Mouse (Mus musculus): ENCODE data around the gene Tmem189. TPM values are rescaled to one million over a fixed set of nuclear protein-coding genes. Genes with fewer than 3 reads are reported as not detected.
A peak's percentile ranks its signal among the peaks of the same experiment; 100 is the strongest.

Tmem189 gene
- polyA plus RNA-seq, 1 experiment from 2014 or later: 35.1 TPM

DNA sequence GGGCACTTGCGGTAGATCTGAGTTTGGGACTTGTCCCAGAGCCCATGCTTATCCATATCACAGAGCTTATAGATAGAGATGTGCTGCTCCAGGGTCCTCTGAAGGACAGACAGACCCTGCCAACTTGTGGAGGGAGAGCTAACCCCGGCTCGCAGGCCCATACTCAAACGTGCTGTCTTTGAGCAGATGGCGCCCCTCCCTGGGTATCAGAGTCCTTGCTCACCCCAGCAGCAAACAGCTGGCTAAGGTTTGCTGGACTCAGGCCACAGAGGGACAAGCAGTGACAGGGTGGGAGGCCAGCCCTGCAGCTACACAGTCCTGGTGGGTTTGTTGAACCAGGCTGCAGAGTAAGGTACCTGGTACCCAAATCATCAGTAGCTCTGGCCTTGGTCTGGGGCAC is 86.6 kb downstream of the Tmem189 start:
- H3K27me3 ChIP-seq (replicated peaks): no peaks in the 10 kb centered on the region
- no peak overlapping the region for H3K4me2 ChIP-seq (replicated peaks)
- H3K4me3 ChIP-seq (replicated peaks): no peak overlapping the region
- H3K9ac ChIP-seq: no peak overlapping the region
- ATAC-seq: no peak
- 0 out of 2 replicates have a peak, but pooled peaks cover 6% of the 10 kb centered on the region for H3K36me3 ChIP-seq
- peaks cover 11% of the 10 kb centered on the region; the same call in 1 of the 2 replicates for H3K4me1 ChIP-seq (replicated peaks)
- H3K27ac ChIP-seq: no peak overlapping the region
- WGBS: 34% methylated on average over 5 of the region's 5 CpGs
- H3K9me3 ChIP-seq: no peaks in the 10 kb centered on the region

DNA sequence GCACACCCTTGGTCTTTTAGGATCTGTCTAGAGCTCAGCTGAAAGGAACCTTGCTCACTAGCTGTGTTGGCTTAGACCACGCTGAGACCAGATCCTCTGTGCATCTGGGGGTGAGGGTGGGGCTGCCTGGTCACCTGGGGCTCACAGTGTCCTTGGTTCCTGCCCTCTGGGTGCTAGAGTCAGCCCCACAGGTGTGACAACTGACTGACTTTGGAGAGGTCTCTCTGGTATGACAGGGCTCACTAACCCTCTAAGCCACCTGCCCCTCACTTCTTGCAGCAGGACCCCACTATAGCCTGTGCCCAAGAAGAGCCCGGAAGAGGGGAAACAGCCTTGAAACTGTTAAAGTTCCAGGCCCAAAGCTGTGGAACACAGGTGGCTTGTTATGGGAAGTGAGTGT is 87.3 kb downstream of the Tmem189 start:
- no peak for ATAC-seq
- Histone ChIP-seq H3K4me1 (replicated peaks) (peaks cover 17% of the 10 kb centered on the region), H3K4me2 (replicated peaks) (no peak overlapping the region), H3K27me3 (replicated peaks) (no peaks in the 10 kb centered on the region), H3K36me3 (0 out of 2 replicates have a peak, but pooled peaks cover 5% of the 10 kb centered on the region), H3K27ac (no peak overlapping the region), H3K4me3 (replicated peaks) (no peak overlapping the region), H3K9me3 (no peaks in the 10 kb centered on the region), H3K9ac (no peak overlapping the region)
- 90% methylated on average over 2 of the region's 2 CpGs for WGBS

DNA sequence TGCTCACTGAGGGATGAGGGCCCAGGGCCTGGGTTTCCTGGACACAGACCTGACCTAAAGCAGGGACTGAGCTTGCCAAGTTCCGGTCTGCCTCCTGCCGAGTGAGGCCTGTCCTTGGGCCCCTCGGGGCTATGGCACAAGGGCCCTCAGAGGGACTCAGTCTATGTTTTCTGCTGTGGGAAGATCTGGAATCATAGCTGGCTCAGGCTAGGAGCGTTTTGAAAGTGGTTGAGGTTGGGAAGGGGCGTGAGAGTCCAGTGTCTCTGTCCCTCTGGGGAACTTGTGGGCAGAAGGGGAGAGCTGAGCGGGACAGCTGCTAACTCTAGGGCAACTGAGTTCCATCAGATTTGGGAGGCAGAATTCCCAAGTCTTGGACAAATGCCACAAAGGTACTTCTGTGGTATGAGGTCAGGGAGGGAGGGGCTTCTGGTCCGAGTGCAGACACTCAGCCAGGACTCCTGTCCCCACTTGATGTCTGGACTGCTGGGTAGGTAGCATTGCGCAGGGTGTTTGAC is 89.1 kb downstream of the Tmem189 start:
- Histone ChIP-seq H3K9ac (no peak overlapping the region; the same call in 1 of the 2 replicates), H3K9me3 (no peaks in the 10 kb centered on the region), H3K27ac (no peak overlapping the region), H3K4me3 (replicated peaks) (no peak overlapping the region), H3K36me3 (no peaks in the 10 kb centered on the region), H3K4me1 (replicated peaks) (peaks cover 34% of the 10 kb centered on the region), H3K27me3 (replicated peaks) (no peaks in the 10 kb centered on the region), H3K4me2 (replicated peaks) (no peak overlapping the region)
- ATAC-seq: no peak
- WGBS: 80% methylated on average over 8 of the region's 8 CpGs

DNA sequence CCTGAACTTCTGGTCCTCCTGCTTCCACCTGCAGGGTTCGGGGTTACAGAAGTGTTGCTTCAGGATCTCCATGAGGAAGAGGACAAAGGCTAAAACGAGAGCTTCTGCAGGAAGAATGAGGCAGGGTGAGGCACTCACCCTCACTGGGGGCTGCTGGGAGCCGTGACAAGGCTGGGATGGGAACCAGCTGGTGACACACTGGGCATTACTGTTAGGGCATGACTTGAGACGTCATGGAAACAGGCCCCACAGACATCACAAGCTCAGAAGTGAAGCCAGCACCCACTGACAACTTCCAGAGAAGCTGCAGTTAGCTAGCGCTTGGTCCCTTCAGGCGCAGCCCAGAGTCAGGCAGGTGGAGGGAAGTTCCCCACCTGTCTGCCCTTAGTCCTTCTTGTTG is 89.7 kb downstream of the Tmem189 start:
- H3K4me1 ChIP-seq (replicated peaks): peaks cover 34% of the 10 kb centered on the region
- no peak overlapping the region for H3K4me2 ChIP-seq (replicated peaks)
- no peak overlapping the region for H3K4me3 ChIP-seq (replicated peaks)
- no peaks in the 10 kb centered on the region for H3K27me3 ChIP-seq (replicated peaks)
- H3K27ac ChIP-seq: no peak overlapping the region
- H3K36me3 ChIP-seq: no peaks in the 10 kb centered on the region
- no peak for ATAC-seq
- WGBS: 54% methylated on average over 6 of the region's 6 CpGs
- H3K9me3 ChIP-seq: no peaks in the 10 kb centered on the region
- H3K9ac ChIP-seq: no peak overlapping the region

DNA sequence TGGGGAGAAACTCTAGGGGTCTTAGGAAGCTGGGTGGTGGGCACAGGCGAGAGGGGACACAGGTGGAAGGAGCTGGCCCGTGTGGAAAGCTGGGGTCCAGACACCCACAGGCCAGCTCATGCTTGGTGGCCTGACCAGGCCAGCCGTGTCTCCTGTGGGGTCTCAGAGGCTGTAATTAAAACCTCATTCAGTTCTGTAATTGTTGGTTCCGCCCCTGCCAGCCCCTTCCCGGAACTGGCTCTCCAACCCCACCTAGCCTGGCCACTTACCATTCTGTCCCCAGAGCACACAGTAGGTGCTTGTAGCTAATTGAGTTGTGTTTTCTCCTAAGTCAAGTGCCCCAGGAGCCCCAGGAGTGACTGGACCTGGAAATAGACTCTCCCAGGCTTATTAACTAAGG is 90.4 kb downstream of the Tmem189 start:
- Histone ChIP-seq H3K4me2 (replicated peaks) (no peak overlapping the region), H3K9ac (no peak overlapping the region), H3K4me3 (replicated peaks) (no peak overlapping the region), H3K36me3 (no peaks in the 10 kb centered on the region), H3K9me3 (no peaks in the 10 kb centered on the region), H3K27me3 (replicated peaks) (no peaks in the 10 kb centered on the region), H3K4me1 (replicated peaks) (peaks cover 41% of the 10 kb centered on the region), H3K27ac (no peak overlapping the region)
- no peak for ATAC-seq
- 82% methylated on average over 5 of the region's 5 CpGs for WGBS

DNA sequence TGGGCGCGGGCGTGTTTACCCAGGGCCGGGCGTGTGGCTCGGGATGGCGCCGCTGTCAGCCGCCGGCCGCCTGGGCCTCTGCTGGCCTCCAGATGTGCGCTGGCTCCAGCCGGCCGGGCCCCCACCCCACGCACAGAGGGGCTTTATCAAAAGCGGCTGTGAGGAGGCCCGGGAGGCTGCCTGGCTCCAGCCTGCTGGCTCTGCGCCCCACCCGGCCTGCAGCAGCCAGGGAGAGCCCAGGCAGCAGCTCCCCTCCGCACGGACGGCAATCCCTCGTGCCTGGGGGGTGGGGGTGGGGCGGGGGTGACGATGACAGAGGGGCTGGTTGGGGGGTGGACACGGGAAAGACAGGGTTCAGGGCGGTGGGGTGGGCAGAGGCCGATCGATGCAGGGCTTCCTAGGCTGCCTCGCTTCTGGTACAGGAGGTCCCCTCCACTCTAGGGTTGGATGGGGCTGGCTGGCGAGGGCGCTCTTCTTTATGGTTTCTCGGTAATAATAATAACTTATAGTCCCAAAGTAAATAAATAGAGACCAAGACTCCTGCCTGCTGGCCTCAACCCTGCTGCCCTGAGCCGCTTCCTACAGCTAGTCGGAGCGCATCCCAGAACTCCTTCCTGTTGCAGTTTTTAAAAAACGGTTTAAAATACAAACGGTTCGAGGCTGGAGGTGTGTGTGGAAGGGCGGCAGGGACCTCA is 92.0 kb downstream of the Tmem189 start:
- no peaks in the 10 kb centered on the region for H3K9me3 ChIP-seq
- peak overlapping the region; percentile 23 for H3K4me3 ChIP-seq (replicated peaks)
- H3K27ac ChIP-seq: peak overlapping the region; percentile 82
- peak overlapping the region; percentile 58 for H3K4me2 ChIP-seq (replicated peaks)
- H3K4me1 ChIP-seq (replicated peaks): peaks cover 52% of the 10 kb centered on the region
- WGBS: 16% methylated on average over 37 of the region's 40 CpGs
- peak; percentile 81 for ATAC-seq
- no peaks in the 10 kb centered on the region for H3K27me3 ChIP-seq (replicated peaks)
- no peaks in the 10 kb centered on the region for H3K36me3 ChIP-seq
- H3K9ac ChIP-seq: peak overlapping the region; percentile 42

DNA sequence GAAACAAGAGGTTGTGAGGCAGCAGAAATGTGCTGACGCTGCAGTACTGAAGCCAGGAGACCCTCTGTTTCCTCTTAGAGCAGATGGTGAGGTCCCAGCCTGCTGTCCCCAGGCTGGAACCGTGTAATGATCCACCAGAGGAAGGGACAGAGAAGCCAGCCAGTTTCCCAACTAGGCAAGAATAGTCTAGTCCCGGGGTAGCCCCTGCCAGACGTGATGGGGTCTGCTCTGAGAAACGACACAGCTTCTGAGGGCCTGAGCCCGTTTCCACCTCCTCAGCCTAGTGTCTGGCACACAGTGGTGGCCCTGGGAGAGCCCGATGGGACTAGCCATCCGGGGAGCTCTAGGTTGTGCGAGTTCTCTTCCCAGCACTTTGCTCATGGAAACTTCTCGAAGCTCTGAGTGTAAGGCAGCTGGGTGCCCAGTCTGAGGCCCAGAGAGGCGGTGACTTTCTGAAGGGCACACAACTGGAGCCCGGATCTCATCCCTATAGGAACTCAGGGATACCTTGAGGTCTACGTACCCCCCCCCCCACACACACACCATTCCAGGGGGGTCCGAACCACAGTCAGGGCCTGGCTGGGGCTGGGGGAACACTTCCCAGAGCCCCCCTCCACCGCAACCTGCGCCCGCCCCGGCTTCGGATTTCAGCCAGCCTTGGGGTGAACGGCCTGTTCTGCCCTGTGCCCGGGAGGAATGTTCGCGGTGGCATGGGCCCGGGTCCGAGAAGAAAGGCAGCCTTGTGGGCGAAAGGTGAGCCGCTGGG is 92.7 kb downstream of the Tmem189 start:
- H3K4me1 ChIP-seq (replicated peaks): peaks cover 52% of the 10 kb centered on the region
- H3K9ac ChIP-seq: peak overlapping the region; percentile 42
- no peaks in the 10 kb centered on the region for H3K36me3 ChIP-seq
- peak overlapping the region; percentile 58 for H3K4me2 ChIP-seq (replicated peaks)
- H3K4me3 ChIP-seq (replicated peaks): peak overlapping the region; percentile 23
- H3K9me3 ChIP-seq: no peaks in the 10 kb centered on the region
- WGBS: 35% methylated on average over 27 of the region's 27 CpGs
- peak overlapping the region; percentile 82 for H3K27ac ChIP-seq
- no peaks in the 10 kb centered on the region for H3K27me3 ChIP-seq (replicated peaks)
- peak; percentile 15 for ATAC-seq

DNA sequence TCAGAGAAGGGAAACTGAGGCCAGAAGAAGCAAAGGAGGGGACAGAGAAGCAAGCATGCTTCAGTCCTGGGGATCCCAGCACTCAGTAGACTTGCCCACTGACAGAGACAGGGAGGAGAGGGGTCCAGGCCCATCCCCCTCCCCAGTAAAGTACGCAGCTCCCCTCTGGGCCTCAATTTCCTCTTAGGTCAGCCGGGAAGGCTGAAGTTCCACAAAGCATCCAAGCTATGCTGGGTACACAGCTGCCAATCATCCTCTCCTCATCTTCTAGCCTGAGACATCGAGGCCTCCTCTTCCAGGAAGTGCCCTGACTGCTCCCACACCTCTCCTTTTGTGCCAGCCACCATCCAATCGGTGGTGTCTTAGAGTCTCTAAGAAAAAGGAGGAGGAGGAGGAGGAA is 93.4 kb downstream of the Tmem189 start:
- H3K4me2 ChIP-seq (replicated peaks): no peak overlapping the region
- no peak overlapping the region for H3K4me3 ChIP-seq (replicated peaks)
- H3K4me1 ChIP-seq (replicated peaks): peaks cover 56% of the 10 kb centered on the region
- 39% methylated on average over 4 of the region's 4 CpGs for WGBS
- H3K36me3 ChIP-seq: no peaks in the 10 kb centered on the region
- no peaks in the 10 kb centered on the region for H3K9me3 ChIP-seq
- no peak for ATAC-seq
- H3K9ac ChIP-seq: no peak overlapping the region; the same call in 1 of the 2 replicates
- H3K27me3 ChIP-seq (replicated peaks): no peaks in the 10 kb centered on the region
- H3K27ac ChIP-seq: peak overlapping the region; percentile 84

DNA sequence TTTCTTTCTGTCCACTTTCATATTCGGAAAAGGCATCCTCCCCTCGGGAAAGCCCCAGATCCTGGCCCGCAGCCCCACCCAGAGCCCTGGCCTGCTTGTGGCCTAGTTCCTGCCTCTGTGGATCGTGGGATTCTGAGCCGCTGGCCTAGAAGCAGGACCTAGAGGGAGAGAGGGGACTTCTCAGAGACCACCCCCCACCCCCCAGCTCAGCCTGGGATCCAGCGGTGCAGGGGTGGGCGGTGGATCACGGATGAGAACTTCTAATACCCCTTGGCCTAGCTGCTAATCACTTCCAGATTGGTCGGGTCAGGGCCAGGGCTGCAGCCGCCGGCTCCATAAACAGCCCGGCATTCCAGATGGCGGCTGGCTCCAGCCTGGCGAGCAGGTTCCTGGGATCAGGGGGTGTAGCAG is 93.9 kb downstream of the Tmem189 start:
- Histone ChIP-seq H3K4me3 (replicated peaks) (no peak overlapping the region), H3K9ac (peak overlapping the region; percentile 33; the same call in 1 of the 2 replicates), H3K27me3 (replicated peaks) (no peaks in the 10 kb centered on the region), H3K4me2 (replicated peaks) (no peak overlapping the region), H3K9me3 (no peaks in the 10 kb centered on the region), H3K4me1 (replicated peaks) (peaks cover 56% of the 10 kb centered on the region), H3K36me3 (no peaks in the 10 kb centered on the region), H3K27ac (peak overlapping the region; percentile 84)
- WGBS: 30% methylated on average over 14 of the region's 14 CpGs
- no peak for ATAC-seq

DNA sequence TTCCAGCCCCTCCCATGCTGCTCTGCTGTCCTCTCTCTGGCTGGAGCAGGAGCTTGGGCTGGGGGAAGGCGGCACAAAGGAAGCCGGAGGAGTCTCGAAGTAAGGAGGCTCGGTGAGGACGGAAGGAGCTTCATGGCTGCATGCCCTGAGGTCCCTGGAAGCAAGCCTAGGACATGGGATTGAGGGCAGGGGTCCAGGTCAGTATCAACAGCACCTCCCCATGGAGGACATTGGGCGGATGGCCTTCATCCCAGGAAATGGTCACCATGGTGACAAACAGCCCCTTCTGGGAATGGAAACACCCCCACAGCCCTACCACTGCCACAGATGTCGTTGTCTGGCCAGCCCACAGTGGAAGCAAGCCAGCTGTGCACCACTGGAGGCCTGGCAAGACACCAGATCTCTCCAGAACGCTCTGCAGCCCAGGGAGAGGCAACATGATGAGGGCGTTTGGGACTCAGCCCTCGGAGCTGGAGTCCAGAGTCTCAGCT is 95.1 kb downstream of the Tmem189 start:
- 31% methylated on average over 10 of the region's 10 CpGs for WGBS
- no peak overlapping the region for H3K4me3 ChIP-seq (replicated peaks)
- H3K9ac ChIP-seq: no peak overlapping the region
- H3K27me3 ChIP-seq (replicated peaks): no peaks in the 10 kb centered on the region
- peaks cover 60% of the 10 kb centered on the region for H3K4me1 ChIP-seq (replicated peaks)
- H3K4me2 ChIP-seq (replicated peaks): peak overlapping the region; percentile 14; the same call in 1 of the 2 replicates
- H3K36me3 ChIP-seq: no peaks in the 10 kb centered on the region
- peak; percentile 57 for ATAC-seq
- H3K27ac ChIP-seq: peak overlapping the region; percentile 84
- no peaks in the 10 kb centered on the region for H3K9me3 ChIP-seq

DNA sequence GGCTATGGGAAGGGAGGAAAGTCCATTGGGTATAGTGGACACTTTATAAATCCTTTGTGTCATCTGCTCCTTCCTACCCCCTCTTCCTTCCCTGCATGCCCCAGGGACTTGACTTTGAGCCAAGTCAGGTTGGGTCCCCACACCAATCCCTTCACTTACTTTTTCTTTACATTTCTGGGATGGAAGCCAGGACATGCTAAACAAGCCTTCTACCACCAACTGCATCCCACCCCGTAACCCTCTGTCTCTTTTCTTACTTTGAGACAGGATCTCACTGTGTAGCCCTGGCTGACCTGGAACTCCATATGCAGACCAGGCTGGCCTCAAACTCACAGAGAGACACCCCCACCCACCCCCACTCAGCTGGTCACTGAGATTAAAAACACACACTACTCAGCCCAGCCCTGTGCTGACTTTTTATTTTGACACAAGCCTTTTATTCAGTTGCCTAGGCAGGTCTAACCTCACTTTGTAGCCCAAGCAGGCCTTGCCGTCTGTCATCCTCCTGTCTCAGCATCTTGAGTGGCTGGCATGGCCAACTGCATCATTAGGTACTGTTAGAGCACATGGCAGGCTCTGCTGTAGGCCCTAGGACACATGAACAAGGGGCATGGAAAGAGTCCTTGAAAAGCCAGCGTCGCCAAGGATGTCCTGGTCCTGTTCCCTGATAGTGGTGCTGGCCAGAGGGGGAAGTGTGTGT is 95.9 kb downstream of the Tmem189 start:
- Histone ChIP-seq H3K36me3 (no peaks in the 10 kb centered on the region), H3K27me3 (replicated peaks) (no peaks in the 10 kb centered on the region), H3K4me3 (replicated peaks) (no peak overlapping the region), H3K4me2 (replicated peaks) (no peak overlapping the region), H3K27ac (peak overlapping the region; percentile 84), H3K9me3 (no peaks in the 10 kb centered on the region), H3K9ac (no peak overlapping the region), H3K4me1 (replicated peaks) (peaks cover 62% of the 10 kb centered on the region)
- WGBS: 78% methylated on average over 4 of the region's 4 CpGs
- no peak for ATAC-seq

Data from intestine, embryonic 15.5 days (tissue).